In the genomic region with DNA sequence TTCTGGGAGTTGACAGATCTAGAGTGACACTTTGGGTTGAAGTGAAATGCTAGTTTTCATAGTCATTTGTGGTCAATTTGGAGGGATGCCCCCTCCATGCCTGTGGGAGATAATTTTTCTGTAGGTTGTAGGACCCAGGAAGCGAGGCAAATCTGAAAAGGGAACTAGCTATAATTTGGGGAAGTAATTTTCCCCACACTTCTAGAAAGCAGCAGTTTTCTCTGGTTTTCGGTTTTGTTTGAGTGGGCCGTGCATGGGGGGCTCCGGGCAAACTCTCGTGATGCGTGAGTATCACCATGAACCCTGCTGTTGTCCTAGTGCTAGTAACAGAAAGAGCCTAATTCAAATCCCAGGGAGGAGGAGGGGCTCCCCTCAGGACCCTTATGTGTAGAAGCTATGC, we compare ENCODE assay signal across 9 mouse cellular contexts. TPM values are rescaled to one million over a fixed set of nuclear protein-coding genes. Genes with fewer than 3 reads are reported as not detected.
A peak's percentile ranks its signal among the peaks of the same experiment; 100 is the strongest.
DNase-seq lines count a peak whose midpoint lies in the region; ATAC-seq and TF ChIP-seq lines count a peak whose summit lies in the region.
"Had no signal": no experiment of that assay in that cellular context is flagged by ENCODE, and none has a peak within 500 bp of the region (broad histone marks: within the 10 kb centered on the region; RNA-seq: fewer than 3 reads in every experiment).

No protein-coding gene starts in this region.

- H3K9ac ChIP-seq in hindbrain, embryonic 12.5 days, result peak overlapping the region; percentile 50; the same call in 1 of the 2 replicates

- H3K27me3 ChIP-seq in thymus, adult 2 months (ENCODE audit: control insufficient read depth, insufficient read depth, low read length), result no peaks in the 10 kb centered on the region
- no peaks in the 10 kb centered on the region for H3K27me3 ChIP-seq in hindbrain, embryonic 12.5 days
- no peaks in the 10 kb centered on the region for H3K27me3 ChIP-seq in megakaryocyte, embryonic 14.5 days (replicated peaks)

- H3K4me2 ChIP-seq in hindbrain, embryonic 12.5 days (replicated peaks), result peak overlapping the region; percentile 42

- H3K9me3 ChIP-seq in hindbrain, embryonic 12.5 days (replicated peaks), result no peaks in the 10 kb centered on the region
- H3K9me3 ChIP-seq in megakaryocyte, embryonic 14.5 days, result no peaks in the 10 kb centered on the region

- no peak for ATAC-seq in hindbrain, embryonic 12.5 days (ENCODE audit: low FRiP score)

- 12% methylated on average over 6 of the region's 6 CpGs for WGBS in thymus, adult 2 months
- 62% methylated on average over 6 of the region's 6 CpGs for WGBS in hindbrain, embryonic 12.5 days

- TF ChIP-seq CTCF in thymus, adult 2 months (IDR thresholded peaks at IDR 0.05; ENCODE audit: borderline replicate concordance, control insufficient read depth, extremely low read depth, insufficient read depth, low read length, poor library complexity), result no peak

- no peaks in the 10 kb centered on the region; the same call in 1 of the 2 replicates for H3K36me3 ChIP-seq in thymus, adult 2 months (ENCODE audit: control insufficient read depth, insufficient read depth, low read length)
- H3K36me3 ChIP-seq in hindbrain, embryonic 12.5 days, result no peaks in the 10 kb centered on the region
- H3K36me3 ChIP-seq in megakaryocyte, embryonic 14.5 days (replicated peaks; ENCODE audit: low read length), result peaks cover 56% of the 10 kb centered on the region

- TF ChIP-seq POLR2A in thymus, adult 2 months (IDR thresholded peaks at IDR 0.05; ENCODE audit: control insufficient read depth, extremely low read depth, insufficient read depth, low read length, poor library complexity), result no peak

- H3K4me3 ChIP-seq in thymus, adult 2 months (ENCODE audit: control insufficient read depth, insufficient read depth, low read length), result peak overlapping the region; percentile 7
- H3K4me3 ChIP-seq in hindbrain, embryonic 12.5 days, result no peak overlapping the region
- H3K4me3 ChIP-seq in megakaryocyte, embryonic 14.5 days (replicated peaks), result peak overlapping the region; percentile 80

- peaks cover 81% of the 10 kb centered on the region for H3K4me1 ChIP-seq in thymus, adult 2 months (replicated peaks; ENCODE audit: control insufficient read depth, insufficient read depth, low read length)
- H3K4me1 ChIP-seq in hindbrain, embryonic 12.5 days, result peaks cover 85% of the 10 kb centered on the region
- peaks cover 96% of the 10 kb centered on the region for H3K4me1 ChIP-seq in megakaryocyte, embryonic 14.5 days

- no peak for DNase-seq in thymus, adult 2 months
- DNase-seq in thymus, adult 18-20 months, result no peak
- no peak for DNase-seq in kidney, postnatal 10 days
- DNase-seq in left cerebral cortex, adult 18-20 months (ENCODE audit: low spot score in 2 of 2), result no peak
- DNase-seq in gastrocnemius, adult 8-10 months (ENCODE audit: low spot score in 2 of 2), result no peak
- no peak for DNase-seq in cerebellum, postnatal 36 days
- DNase-seq: embryo, embryonic 11 days had no signal

- H3K27ac ChIP-seq in thymus, adult 2 months (ENCODE audit: control insufficient read depth, insufficient read depth, low read length), result peak overlapping the region; percentile 99
- H3K27ac ChIP-seq in hindbrain, embryonic 12.5 days, result peak overlapping the region; percentile 87

RNA-seq across cellular contexts. Expression of gene Psap, which starts 6.8 kb away (rescaled TPM):
- polyA plus RNA-seq in thymus, adult 2 months (2012; rRNA removed), result 1,527 and 1,921 TPM in 2 replicates
- polyA plus RNA-seq in hindbrain, embryonic 12.5 days (2016; fragmentation: Nextera tagmentation; extraction: Ambion mirVana), result 102 and 104 TPM in 2 replicates
- polyA plus RNA-seq in megakaryocyte, embryonic 14.5 days (2012; ENCODE audit: insufficient read depth, low replicate concordance), result 220 and 417 TPM in 2 replicates
- 1,000 to 10,000 TPM; 1,592 to 1,629 TPM for total RNA-seq in left cerebral cortex, adult 18-20 months (2021)
- 100 to 1,000 TPM; 813 to 866 (median 853) TPM for total RNA-seq in gastrocnemius, adult 8-10 months (2022)
